Mouse (Mus musculus) heart, adult 2 months (tissue): Measurements from ENCODE around the gene Scd2.

ENCODE experiments used
- CTCF ChIP-seq: fragments of 200-600 bp; IDR thresholded peaks from 2 replicates; pipeline ENCODE4 v1.8.1; 2022; ENCODE audit warnings: antibody characterized with exemption, mild to moderate bottlenecking, moderate library complexity
- EP300 ChIP-seq: fragments of 200-500 bp; IDR thresholded peaks from 2 replicates; pipeline ENCODE4 v1.6.1; 2011; ENCODE audit warnings: low read depth, low read length, control low read depth; ENCODE audit not compliant: insufficient read depth
- POLR2A ChIP-seq: fragments of 200-500 bp; IDR thresholded peaks from 2 replicates; pipeline ENCODE4 v1.6.1; 2011; ENCODE audit warnings: mild to moderate bottlenecking, low read depth, low read length, control low read depth; ENCODE audit not compliant: insufficient read depth

GRCm38 (mm10) chr19:44299078-44299477 is 5.6 kb downstream of the Scd2 start:
- TF ChIP-seq POLR2A (no peak), CTCF (no peak), EP300 (no peak)
